Mouse (Mus musculus) kidney, postnatal 25 days (tissue): ENCODE measurements around the gene Alad.

Source experiments
- DNase-seq, 2 experiments: peaks; one replicate each; pipeline ENCODE4 v3.0.0; 2021; ENCODE audit warnings: mixed read lengths in 2 of 2

The Alad gene

DNA sequence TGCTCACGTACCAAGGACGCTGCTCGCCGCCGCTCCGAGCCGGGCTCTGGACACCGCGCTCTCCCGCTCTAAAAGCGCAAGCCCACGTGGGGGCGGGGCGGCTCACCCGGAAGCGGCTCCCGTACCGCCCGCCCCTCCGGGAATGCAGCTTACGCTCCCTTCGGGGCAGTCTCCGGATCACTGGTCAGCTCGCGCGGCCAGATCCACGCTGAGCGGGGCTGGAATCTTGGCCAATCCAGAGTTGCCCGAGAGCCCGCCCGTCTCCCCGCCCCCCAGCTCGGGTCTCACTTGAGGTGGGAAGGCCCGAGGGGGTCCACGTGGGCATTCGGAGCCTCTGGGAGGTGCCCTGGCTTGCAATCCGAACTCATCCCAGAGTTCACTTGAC lies at the start of gene Alad:
Gene Alad (minus strand): TSS at position 70 of the 385 bp plus-strand sequence.
- peak; percentile 93 to 98 for DNase-seq

- DNase-seq: no peak
Observed at GRCm38 (mm10) chr4:62568359-62568758, 48.6 kb upstream of the Alad start.

GRCm38 (mm10) chr4:62567696-62568095 lies 48.0 kb upstream of the Alad start:
- no peak for DNase-seq

- no peak for DNase-seq
Observed at GRCm38 (mm10) chr4:62566530-62566929, 46.8 kb upstream of the Alad start.

DNA sequence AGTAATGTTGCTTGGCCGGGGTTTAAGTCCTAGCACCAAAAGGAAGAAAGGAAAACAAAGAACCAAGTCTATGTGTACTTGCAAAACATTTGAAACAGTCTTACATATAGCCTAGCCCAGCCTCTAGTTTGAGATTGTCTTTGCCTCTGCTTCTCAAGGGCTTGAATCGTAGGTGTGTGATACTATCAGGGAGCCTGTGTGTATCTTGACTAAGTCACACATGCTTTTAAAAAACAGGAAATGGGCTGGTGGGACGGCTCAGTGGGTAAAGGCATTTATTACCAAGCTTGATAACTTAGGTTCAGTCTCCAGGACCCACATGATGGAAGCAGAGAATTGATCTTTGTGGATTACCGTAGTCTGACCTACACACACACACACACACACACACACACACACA lies 42.3 kb upstream of the Alad start:
- no peak for DNase-seq

GRCm38 (mm10) chr4:62561630-62562001 lies 41.9 kb upstream of the Alad start:
- DNase-seq: no peak

- DNase-seq: peak; percentile 74 to 88
Observed at GRCm38 (mm10) chr4:62560963-62561629, 41.4 kb upstream of the Alad start.

- no peak for DNase-seq
Observed at GRCm38 (mm10) chr4:62559797-62560329, 40.1 kb upstream of the Alad start, which contains the start of gene Rgs3. TSS of gene Rgs3 (plus strand) at chr4:62559847.

DNA sequence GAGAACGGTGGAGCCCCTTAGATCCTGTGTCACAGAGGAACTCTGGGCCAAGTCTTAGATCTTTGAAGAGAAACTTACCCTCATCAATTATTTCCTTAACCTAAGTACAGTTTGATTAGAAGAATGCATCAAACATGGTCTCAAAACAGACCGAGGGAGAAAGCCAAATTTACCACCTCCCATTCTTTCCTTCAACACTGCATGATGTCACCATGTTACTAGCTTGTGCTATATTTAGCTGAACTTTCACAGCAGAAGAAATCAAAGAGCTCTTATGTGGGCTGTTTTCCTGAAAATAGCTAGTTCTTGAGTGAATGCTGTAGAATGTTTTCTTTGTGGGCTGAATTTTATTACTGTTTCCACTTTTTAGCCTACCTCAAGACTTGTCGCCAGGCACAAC lies 37.7 kb upstream of the Alad start:
- no peak for DNase-seq

DNA sequence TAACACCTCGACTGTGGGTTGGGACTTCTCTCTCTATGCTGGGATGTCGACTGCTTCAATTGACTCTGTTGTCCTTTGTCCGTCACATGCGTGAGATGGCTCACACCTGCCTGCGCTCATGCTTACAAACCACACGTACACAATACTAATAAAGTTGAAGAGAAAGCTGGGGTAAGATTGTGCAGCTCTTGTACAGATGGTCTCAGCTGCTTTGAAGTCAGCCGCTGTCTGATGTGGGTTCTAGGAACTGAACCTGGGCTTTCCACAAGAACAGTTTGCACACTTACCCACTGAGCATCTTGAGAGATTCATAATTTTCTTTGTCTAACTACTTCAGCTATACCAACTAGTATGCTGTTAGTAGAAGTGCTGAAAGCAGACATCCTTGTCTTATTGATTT lies 32.2 kb upstream of the Alad start:
- no peak for DNase-seq

DNA sequence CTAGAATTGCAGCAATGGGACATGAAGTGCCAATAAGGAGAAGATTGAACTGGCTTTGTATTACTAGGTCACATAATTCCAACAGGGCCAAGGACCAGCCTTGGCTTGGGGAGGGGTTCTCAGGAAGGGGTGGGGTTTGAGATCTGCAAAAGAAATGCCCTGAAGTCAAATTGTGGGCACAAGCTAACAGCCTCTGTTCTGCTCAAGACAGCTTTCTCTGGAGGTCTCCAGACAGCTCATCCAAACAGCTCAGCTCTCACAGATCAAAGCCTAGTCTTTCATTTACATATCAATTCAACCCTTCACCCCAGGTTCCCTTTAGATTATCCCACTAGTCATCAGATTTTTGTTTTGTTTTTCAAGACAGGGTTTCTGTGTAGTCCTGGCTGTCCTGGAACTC lies 25.1 kb upstream of the Alad start:
- DNase-seq: no peak

DNA sequence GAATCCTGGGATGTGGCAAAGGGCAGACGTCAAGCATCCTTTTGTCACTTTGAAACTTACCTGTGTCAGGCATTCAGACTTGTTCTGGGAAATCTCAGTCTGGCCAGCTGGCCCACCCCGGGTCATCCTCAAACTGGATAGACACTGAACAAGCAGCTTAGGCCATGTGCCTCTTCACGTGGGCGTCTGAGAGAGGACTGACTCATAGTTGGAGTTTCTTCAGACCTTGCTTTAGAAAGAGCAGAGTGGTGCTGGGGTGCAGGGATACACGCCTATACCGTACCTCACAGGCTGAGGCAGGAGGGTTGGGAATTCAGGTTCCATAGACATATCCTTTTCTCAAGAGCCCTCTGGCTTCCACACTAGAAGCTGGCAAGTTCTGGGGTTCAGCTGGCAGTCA lies 24.1 kb upstream of the Alad start:
- no peak for DNase-seq

- DNase-seq: no peak
Observed at GRCm38 (mm10) chr4:62541802-62542201, 22.1 kb upstream of the Alad start.

DNA sequence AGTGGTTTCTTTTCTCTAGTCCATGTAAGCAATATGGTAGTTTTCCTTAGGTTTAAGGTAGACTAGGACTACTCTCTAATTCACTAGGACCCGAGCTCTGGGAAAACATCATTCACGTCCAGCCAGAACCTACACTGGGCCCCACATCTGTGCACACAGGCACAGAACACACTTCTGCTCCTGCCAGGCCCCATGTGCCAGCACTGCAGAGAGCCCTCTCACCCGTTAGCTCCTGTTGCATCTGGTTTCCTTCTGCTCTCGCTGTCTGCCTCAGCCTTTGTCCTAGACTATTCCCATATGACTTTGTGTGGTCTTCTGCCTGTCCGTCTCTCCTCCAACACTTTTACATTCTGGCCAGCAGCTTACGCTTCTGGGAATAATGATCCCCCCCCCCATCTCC lies 14.0 kb upstream of the Alad start:
- no peak for DNase-seq

DNA sequence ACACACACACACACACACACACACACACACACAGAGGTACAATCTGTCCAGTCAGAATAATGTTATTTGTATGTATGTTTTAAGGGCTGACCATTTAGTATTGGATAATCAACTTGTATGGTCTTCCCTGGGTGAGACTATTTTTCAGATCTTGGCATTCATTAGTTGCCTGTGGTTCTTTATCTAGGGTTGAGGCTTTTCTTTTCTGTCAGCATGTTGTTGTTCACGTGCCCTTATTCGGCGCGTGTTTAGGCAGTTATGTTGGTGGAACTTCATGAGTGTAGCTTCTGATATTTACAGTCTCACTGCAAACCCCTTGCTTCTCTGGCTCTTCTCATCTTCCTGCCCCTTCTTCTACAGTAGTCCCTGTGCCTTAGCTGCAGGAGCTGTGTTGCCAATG lies 7.9 kb upstream of the Alad start:
- no peak for DNase-seq

DNA sequence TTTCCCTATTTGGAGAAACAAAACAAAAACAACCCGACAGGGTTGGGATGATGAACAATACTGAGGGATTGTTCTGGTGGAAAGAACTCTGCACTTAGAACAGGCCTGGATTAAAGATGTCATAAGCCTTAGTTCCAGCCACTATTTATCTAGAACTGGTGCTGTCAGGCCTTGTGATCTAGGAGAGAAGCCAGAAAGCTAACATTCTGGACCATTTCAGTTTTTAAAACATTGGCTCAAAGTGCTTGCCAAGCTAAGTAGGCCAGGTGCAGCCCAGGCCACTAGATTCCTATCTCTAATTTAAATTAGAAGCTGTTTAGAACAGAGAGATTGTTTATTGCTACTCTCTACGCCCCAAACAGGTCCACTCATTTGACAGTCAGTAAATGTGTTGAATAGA lies 6.5 kb upstream of the Alad start:
- DNase-seq: no peak

DNA sequence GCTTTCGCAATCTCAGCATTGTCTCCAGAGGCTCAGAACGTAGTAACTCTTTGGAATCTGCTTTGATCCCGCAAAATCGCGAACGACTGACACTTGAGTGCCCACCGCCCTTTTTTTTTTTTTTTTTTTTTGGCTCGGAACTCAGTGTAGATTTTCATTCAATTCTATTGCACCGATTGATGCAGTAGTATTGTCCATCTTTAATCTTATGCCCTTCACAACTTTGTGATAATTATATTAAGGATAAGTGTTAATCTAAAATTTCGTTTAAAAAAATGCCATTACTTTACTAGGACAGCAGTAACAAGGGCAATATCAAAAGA lies 5.7 kb upstream of the Alad start:
- no peak for DNase-seq

DNA sequence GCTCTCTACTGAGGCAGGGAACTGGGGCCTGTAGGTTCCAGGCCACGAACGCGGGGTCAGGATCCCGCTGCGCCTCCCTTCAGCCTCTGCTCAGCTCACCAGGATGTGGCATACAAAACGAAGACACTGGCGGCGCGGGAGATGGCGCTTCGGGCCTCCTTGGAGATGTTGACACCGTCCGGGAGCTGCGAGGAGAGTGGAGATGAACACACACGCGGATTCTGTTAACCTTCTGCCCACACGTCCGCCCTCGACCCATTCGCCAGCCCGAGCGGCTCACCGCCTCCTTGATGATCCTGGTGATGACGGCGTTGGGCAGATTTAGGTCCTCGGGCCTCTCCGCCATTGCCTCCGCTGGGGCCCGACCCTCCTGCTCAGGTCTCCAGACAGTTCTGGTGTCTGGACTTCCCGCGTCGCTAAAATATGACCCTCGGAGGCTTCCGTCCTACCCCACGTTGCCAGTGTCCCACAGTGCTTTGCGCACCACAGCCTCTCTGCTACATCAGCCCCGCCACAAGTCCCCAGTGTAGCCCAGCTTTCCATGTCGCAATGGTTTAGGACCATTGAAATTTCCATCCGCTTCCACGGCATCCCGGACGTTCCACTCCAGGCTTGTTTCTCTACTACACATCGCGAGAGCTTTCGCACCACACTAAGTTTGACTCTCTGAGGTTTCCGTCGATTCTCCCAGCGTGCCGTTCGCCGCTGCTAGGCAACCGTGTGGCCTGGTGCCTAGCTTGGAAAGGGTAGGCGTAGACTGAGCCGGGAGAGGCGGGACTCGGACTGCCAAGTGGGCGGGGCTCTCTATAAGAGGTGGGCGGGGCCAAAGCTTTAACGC lies 5.2 kb upstream of the Alad start, which contains the start of the genes Pole3 and 4933430I17Rik:
Gene Pole3 (minus strand): TSS at position 418 of the 838 bp plus-strand sequence.
Gene 4933430I17Rik (plus strand): TSS at position 719 of the 838 bp plus-strand sequence.
- peak; percentile 97 for DNase-seq

DNA sequence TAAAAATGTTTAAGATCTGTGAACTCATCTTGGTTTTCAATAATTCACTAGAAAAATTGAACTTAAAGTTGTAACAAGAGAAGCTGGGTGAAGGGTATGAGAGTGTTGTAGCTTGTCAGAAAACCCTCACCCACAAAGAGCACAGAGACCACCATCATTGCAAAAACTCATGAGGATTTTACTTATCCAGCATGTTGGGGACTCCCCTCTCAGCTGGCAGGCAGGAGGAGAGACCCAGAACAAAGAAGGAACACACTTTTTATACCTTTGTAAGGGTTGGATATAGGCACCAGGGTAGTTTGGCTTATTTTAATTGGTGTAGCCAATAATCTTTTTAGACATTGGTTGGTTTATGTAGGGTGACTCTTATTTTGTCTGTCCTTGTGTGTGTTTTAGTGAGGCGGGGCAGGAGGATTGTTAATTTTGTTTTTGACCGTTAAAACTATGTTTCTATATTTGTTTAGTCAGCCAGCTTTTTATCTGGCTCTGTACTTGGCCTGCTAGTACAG lies 1.2 kb upstream of the Alad start:
- DNase-seq: no peak

- DNase-seq: no peak
Observed at GRCm38 (mm10) chr4:62519122-62519848, 433 bp downstream of the Alad start.

DNA sequence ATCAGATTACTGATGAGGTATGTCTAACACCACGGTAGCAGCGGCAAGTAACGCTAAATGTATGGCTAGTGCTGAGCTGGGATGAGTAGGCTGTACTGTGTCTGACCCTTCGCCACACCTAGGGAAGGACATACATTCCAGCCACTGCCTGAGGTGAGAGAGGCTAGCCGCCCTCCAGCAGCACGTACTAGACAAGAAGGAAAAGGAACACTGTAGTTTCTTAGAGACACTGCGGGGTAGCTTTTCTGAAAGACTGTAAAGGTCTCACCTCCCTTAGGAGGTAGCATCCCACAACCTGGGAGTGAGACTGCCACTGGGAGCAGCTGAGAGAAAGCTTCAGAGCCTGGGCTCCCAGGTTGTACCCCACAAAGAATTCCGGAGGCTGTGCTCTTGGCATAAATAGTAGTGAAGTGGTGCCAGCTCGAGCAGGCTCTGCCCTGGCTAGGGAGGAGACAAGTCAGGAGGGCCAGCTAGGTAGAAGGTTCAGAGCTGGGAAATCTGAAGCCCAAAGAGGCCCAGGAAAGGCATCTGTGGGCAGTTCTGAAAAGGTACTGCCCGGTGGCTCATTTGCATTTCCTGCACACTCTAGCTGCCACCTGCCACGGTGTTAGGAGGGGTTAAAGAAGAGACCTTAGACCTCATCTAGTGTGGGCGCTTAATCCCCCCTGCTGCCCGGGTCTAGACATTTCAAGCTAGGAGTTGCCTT lies 1.1 kb downstream of the Alad start:
- DNase-seq: peak; percentile 64 to 86
